Mouse (Mus musculus) T-helper 17 cell (primary cell): Measurements from ENCODE around the gene Sult4a1.

Experiments used
- in situ Hi-C, 2 experiments: fragments of 300-600 bp; cut with MboI, MseI; formaldehyde crosslinking; loops; 1 replicate in 1 of 2; 2 replicates in 1 of 2; pipeline ENCODE4 v1.15.1; 2025; ENCODE audit warnings: high pct_unique_total_duplicates in 2 of 2

Sult4a1 gene

GRCm38 (mm10) chr15:84049570-84049969 lies 56.0 kb downstream of the Sult4a1 start:
- in situ Hi-C loops, result no loop called here

- in situ Hi-C loops, result no loop called here
These were observed 60.0 kb downstream of the Sult4a1 start for GRCm38 (mm10) chr15:84045562-84045961.

- in situ Hi-C loops, result no loop called here
These were observed 68.5 kb downstream of the Sult4a1 start for GRCm38 (mm10) chr15:84037067-84037466.
